10 mouse cellular contexts compared by ENCODE assay signal in the genomic region with DNA sequence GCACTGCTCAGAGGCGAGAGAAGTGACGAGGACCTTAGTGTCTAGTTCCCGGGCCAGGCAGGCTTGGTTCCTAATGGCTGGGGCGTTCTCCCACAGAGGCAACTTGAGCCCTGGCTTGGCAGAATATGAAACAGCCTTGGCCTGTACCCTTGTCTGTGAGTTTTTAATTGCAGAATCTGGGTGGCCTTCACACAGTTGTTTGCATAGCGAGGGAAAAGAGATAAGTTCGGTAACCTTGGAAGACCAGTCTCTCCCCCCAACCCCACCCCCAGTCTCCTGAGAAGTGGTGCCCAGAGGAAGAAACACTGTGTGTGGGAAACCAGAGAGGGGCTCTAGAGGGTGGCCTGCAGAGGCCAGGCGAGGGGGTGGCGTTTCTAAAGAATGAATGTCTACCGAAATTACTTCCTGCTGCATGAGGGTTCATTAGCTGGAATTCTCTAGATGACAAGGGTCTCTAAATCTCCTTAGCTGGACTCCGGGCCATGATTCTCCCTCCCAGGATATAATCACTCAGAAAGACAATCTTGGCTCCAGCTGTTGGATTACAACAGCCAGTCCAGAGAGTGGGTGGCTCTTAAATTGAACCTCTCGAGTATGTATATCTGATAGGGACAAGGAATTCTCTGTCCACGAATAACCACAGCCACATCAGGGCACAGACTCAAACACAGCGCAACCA.
DNase-seq lines count a peak whose midpoint lies in the region; ATAC-seq lines count a peak whose summit lies in the region.
"Had no signal": no experiment of that assay in that cellular context is flagged by ENCODE, and none has a peak within 500 bp of the region (broad histone marks: within the 10 kb centered on the region; RNA-seq: fewer than 3 reads in every experiment).

No protein-coding gene starts in this region.

- ATAC-seq in liver, embryonic 11.5 days (replicated peaks; ENCODE audit: low FRiP score), result no peak
- ATAC-seq in liver, embryonic 12.5 days, result no peak
- peak; percentile 79 for ATAC-seq in intestine, embryonic 15.5 days
- ATAC-seq in stomach, embryonic 15.5 days (ENCODE audit: insufficient read depth, low FRiP score, low read depth), result peak; percentile 75
- no peak for ATAC-seq in hindbrain, embryonic 13.5 days (ENCODE audit: low FRiP score)
- ATAC-seq: midbrain, embryonic 13.5 days; Patski had no signal

- H3K4me1 ChIP-seq in liver, embryonic 11.5 days (replicated peaks; ENCODE audit: control insufficient read depth, insufficient read depth, low read length), result peaks cover 3% of the 10 kb centered on the region; the same call in 1 of the 2 replicates
- peaks cover 6% of the 10 kb centered on the region; the same call in 1 of the 2 replicates for H3K4me1 ChIP-seq in liver, embryonic 12.5 days
- H3K4me1 ChIP-seq in intestine, embryonic 15.5 days (replicated peaks), result peaks cover 14% of the 10 kb centered on the region
- peaks cover 13% of the 10 kb centered on the region for H3K4me1 ChIP-seq in stomach, embryonic 15.5 days
- no peaks in the 10 kb centered on the region for H3K4me1 ChIP-seq in hindbrain, embryonic 13.5 days (replicated peaks)
- H3K4me1 ChIP-seq: midbrain, embryonic 13.5 days had no signal

- no peaks in the 10 kb centered on the region for H3K27me3 ChIP-seq in liver, embryonic 11.5 days (replicated peaks; ENCODE audit: control insufficient read depth, insufficient read depth, low read length)
- no peaks in the 10 kb centered on the region for H3K27me3 ChIP-seq in liver, embryonic 12.5 days (replicated peaks)
- H3K27me3 ChIP-seq in intestine, embryonic 15.5 days (replicated peaks), result no peaks in the 10 kb centered on the region
- H3K27me3 ChIP-seq in stomach, embryonic 15.5 days (replicated peaks), result no peaks in the 10 kb centered on the region
- H3K27me3 ChIP-seq in hindbrain, embryonic 13.5 days, result no peaks in the 10 kb centered on the region
- H3K27me3 ChIP-seq: midbrain, embryonic 13.5 days; Patski had no signal

- WGBS in liver, embryonic 11.5 days, result 53% methylated on average over 13 of the region's 13 CpGs
- WGBS in liver, embryonic 12.5 days (ENCODE audit: insufficient replicate concordance), result 53% methylated on average over 13 of the region's 13 CpGs
- 17% methylated on average over 13 of the region's 13 CpGs for WGBS in intestine, embryonic 15.5 days
- 25% methylated on average over 13 of the region's 13 CpGs for WGBS in stomach, embryonic 15.5 days
- WGBS in hindbrain, embryonic 13.5 days, result 81% methylated on average over 13 of the region's 13 CpGs

- no peaks in the 10 kb centered on the region for H3K36me3 ChIP-seq in liver, embryonic 11.5 days (ENCODE audit: control insufficient read depth, insufficient read depth, low read length)
- no peaks in the 10 kb centered on the region for H3K36me3 ChIP-seq in liver, embryonic 12.5 days
- H3K36me3 ChIP-seq in intestine, embryonic 15.5 days, result no peaks in the 10 kb centered on the region
- no peaks in the 10 kb centered on the region for H3K36me3 ChIP-seq in stomach, embryonic 15.5 days
- no peaks in the 10 kb centered on the region for H3K36me3 ChIP-seq in hindbrain, embryonic 13.5 days
- H3K36me3 ChIP-seq: midbrain, embryonic 13.5 days had no signal

- no peaks in the 10 kb centered on the region for H3K9me3 ChIP-seq in liver, embryonic 11.5 days (ENCODE audit: control insufficient read depth, low read length)
- H3K9me3 ChIP-seq in liver, embryonic 12.5 days (replicated peaks), result no peaks in the 10 kb centered on the region
- H3K9me3 ChIP-seq in intestine, embryonic 15.5 days, result no peaks in the 10 kb centered on the region
- H3K9me3 ChIP-seq in stomach, embryonic 15.5 days, result no peaks in the 10 kb centered on the region
- H3K9me3 ChIP-seq in hindbrain, embryonic 13.5 days, result no peaks in the 10 kb centered on the region
- H3K9me3 ChIP-seq: midbrain, embryonic 13.5 days had no signal

- DNase-seq in liver, embryonic 11.5 days (ENCODE audit: low spot score), result no peak
- DNase-seq in adrenal gland, postnatal 36 days, result peak; percentile 62 to 67
- no peak for DNase-seq in spleen, adult 18-20 months
- DNase-seq: cerebellum, adult 9-11 months had no signal

- no peak overlapping the region for H3K4me3 ChIP-seq in liver, embryonic 11.5 days (ENCODE audit: low read depth, low read length)
- no peak overlapping the region for H3K4me3 ChIP-seq in liver, embryonic 12.5 days
- no peak overlapping the region for H3K4me3 ChIP-seq in intestine, embryonic 15.5 days (replicated peaks)
- H3K4me3 ChIP-seq in stomach, embryonic 15.5 days (replicated peaks), result no peak overlapping the region
- H3K4me3 ChIP-seq in hindbrain, embryonic 13.5 days, result no peak overlapping the region
- H3K4me3 ChIP-seq: midbrain, embryonic 13.5 days had no signal

- no peak overlapping the region for H3K9ac ChIP-seq in liver, embryonic 11.5 days (ENCODE audit: low read depth, low read length)
- H3K9ac ChIP-seq in liver, embryonic 12.5 days, result no peak overlapping the region
- H3K9ac ChIP-seq in intestine, embryonic 15.5 days, result no peak overlapping the region
- H3K9ac ChIP-seq in stomach, embryonic 15.5 days, result no peak overlapping the region
- H3K9ac ChIP-seq in hindbrain, embryonic 13.5 days, result no peak overlapping the region
- H3K9ac ChIP-seq: midbrain, embryonic 13.5 days had no signal

- 0 out of 2 replicates have a peak overlapping the region, but pooled peaks have one; percentile 16 for H3K27ac ChIP-seq in liver, embryonic 11.5 days (ENCODE audit: low read depth, low read length)
- H3K27ac ChIP-seq in liver, embryonic 12.5 days, result no peak overlapping the region
- H3K27ac ChIP-seq in intestine, embryonic 15.5 days, result peak overlapping the region; percentile 73
- H3K27ac ChIP-seq in stomach, embryonic 15.5 days, result peak overlapping the region; percentile 53
- no peak overlapping the region for H3K27ac ChIP-seq in hindbrain, embryonic 13.5 days
- H3K27ac ChIP-seq: midbrain, embryonic 13.5 days had no signal

- no peak overlapping the region for H3K4me2 ChIP-seq in liver, embryonic 11.5 days
- no peak overlapping the region for H3K4me2 ChIP-seq in liver, embryonic 12.5 days
- peak overlapping the region; percentile 45 for H3K4me2 ChIP-seq in intestine, embryonic 15.5 days (replicated peaks)
- peak overlapping the region; percentile 17; the same call in 1 of the 2 replicates for H3K4me2 ChIP-seq in stomach, embryonic 15.5 days
- no peak overlapping the region for H3K4me2 ChIP-seq in hindbrain, embryonic 13.5 days
- H3K4me2 ChIP-seq: midbrain, embryonic 13.5 days had no signal

Comparison
In these comparisons a context has a peak if more than half of its experiments do, and no peak if none do; other contexts are left out.
1. H3K27ac ChIP-seq: peak in liver, embryonic 11.5 days (single experiment), intestine, embryonic 15.5 days (single experiment) and stomach, embryonic 15.5 days (single experiment); none in liver, embryonic 12.5 days (single experiment) and hindbrain, embryonic 13.5 days (single experiment).
2. ATAC-seq: peak in intestine, embryonic 15.5 days (single experiment) and stomach, embryonic 15.5 days (single experiment); none in liver, embryonic 11.5 days (single experiment), liver, embryonic 12.5 days (single experiment) and hindbrain, embryonic 13.5 days (single experiment).
3. DNase-seq: peak in adrenal gland, postnatal 36 days (2 of 2); none in liver, embryonic 11.5 days (single experiment) and spleen, adult 18-20 months (0 of 2).
4. H3K4me2 ChIP-seq: peak in intestine, embryonic 15.5 days (single experiment) and stomach, embryonic 15.5 days (single experiment); none in liver, embryonic 11.5 days (single experiment), liver, embryonic 12.5 days (single experiment) and hindbrain, embryonic 13.5 days (single experiment).